Comparison of ENCODE assay signal across 9 mouse cellular contexts in the genomic region with DNA sequence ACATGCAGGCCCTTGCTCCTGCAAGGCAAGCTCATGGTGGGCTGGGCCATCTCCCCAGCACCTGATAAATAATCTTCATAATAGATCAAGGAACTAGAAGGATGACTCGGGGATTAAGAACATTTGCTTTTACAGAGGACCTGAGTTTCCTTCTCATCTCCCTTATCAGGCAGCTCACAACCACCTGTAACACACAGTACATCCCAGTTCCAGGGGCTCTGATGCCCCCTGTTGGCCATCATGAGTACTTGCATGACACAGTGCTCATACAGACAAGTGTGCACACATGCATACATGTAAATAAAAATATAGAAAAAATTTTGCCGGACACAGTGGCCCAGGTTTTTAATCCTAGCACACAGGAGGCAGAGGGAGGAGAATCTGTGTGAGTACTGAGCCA. TPM values are rescaled to one million over a fixed set of nuclear protein-coding genes. Genes with fewer than 3 reads are reported as not detected.
DNase-seq lines count a peak whose midpoint lies in the region; ATAC-seq and TF ChIP-seq lines count a peak whose summit lies in the region.
"Had no signal": no experiment of that assay in that cellular context is flagged by ENCODE, and none has a peak within 500 bp of the region (broad histone marks: within the 10 kb centered on the region; RNA-seq: fewer than 3 reads in every experiment).

No protein-coding gene starts in this region.

- 84% methylated on average over 2 of the region's 2 CpGs for WGBS in hindbrain, postnatal 0 days
- WGBS in hindbrain, embryonic 11.5 days, result 91% methylated on average over 2 of the region's 2 CpGs
- 66% methylated on average over 2 of the region's 2 CpGs for WGBS in liver, postnatal 0 days (ENCODE audit: insufficient replicate concordance)
- 82% methylated on average over 2 of the region's 2 CpGs for WGBS in hindbrain, embryonic 12.5 days
- whole genome bisulfite sequencing in hindbrain, embryonic 10.5 days, result 88% methylated on average over 2 of the region's 2 CpGs

- peak; percentile 61 for TF ChIP-seq CTCF in hindbrain, postnatal 0 days (IDR thresholded peaks at IDR 0.05; ENCODE audit: low read depth)
- peak; percentile 74 for TF ChIP-seq CTCF in liver, postnatal 0 days (IDR thresholded peaks at IDR 0.05; ENCODE audit: low read depth)

- no peak for TF ChIP-seq EP300 in liver, postnatal 0 days (IDR thresholded peaks at IDR 0.05; ENCODE audit: low read depth)

- no peaks in the 10 kb centered on the region for H3K4me1 ChIP-seq in hindbrain, postnatal 0 days (ENCODE audit: insufficient read depth, low read length)
- no peaks in the 10 kb centered on the region for H3K4me1 ChIP-seq in hindbrain, embryonic 11.5 days (replicated peaks; ENCODE audit: control insufficient read depth, insufficient read depth, low read length)
- peaks cover 9% of the 10 kb centered on the region; the same call in 1 of the 2 replicates for H3K4me1 ChIP-seq in liver, postnatal 0 days (ENCODE audit: insufficient read depth)
- no peaks in the 10 kb centered on the region for H3K4me1 ChIP-seq in hindbrain, embryonic 12.5 days
- H3K4me1 ChIP-seq in hindbrain, embryonic 10.5 days (replicated peaks), result no peaks in the 10 kb centered on the region
- H3K4me1 ChIP-seq: midbrain, embryonic 13.5 days had no signal

- H3K27me3 ChIP-seq in hindbrain, postnatal 0 days (ENCODE audit: insufficient read depth, low read length), result no peaks in the 10 kb centered on the region
- H3K27me3 ChIP-seq in hindbrain, embryonic 11.5 days (ENCODE audit: control insufficient read depth, insufficient read depth, low read length), result no peaks in the 10 kb centered on the region
- no peaks in the 10 kb centered on the region for H3K27me3 ChIP-seq in liver, postnatal 0 days (ENCODE audit: insufficient read depth, low read length)
- H3K27me3 ChIP-seq in hindbrain, embryonic 12.5 days, result no peaks in the 10 kb centered on the region
- H3K27me3 ChIP-seq in hindbrain, embryonic 10.5 days (ENCODE audit: insufficient read depth, poor library complexity, severe bottlenecking), result no peaks in the 10 kb centered on the region
- H3K27me3 ChIP-seq: midbrain, embryonic 13.5 days had no signal

- H3K4me2 ChIP-seq in hindbrain, postnatal 0 days (ENCODE audit: low read depth, low read length), result no peak overlapping the region
- H3K4me2 ChIP-seq in hindbrain, embryonic 11.5 days (replicated peaks; ENCODE audit: low read depth, low read length), result no peak overlapping the region
- H3K4me2 ChIP-seq in liver, postnatal 0 days (ENCODE audit: low read depth, low read length), result no peak overlapping the region
- H3K4me2 ChIP-seq in hindbrain, embryonic 12.5 days (replicated peaks), result no peak overlapping the region
- H3K4me2 ChIP-seq: midbrain, embryonic 13.5 days had no signal

- H3K9me3 ChIP-seq in hindbrain, postnatal 0 days (ENCODE audit: low read length), result no peaks in the 10 kb centered on the region
- H3K9me3 ChIP-seq in hindbrain, embryonic 11.5 days (ENCODE audit: control insufficient read depth, low read length), result no peaks in the 10 kb centered on the region
- H3K9me3 ChIP-seq in liver, postnatal 0 days (ENCODE audit: low read length), result no peaks in the 10 kb centered on the region
- H3K9me3 ChIP-seq in hindbrain, embryonic 12.5 days (replicated peaks), result 0 out of 2 replicates have a peak, but pooled peaks cover 4% of the 10 kb centered on the region
- peaks cover 10% of the 10 kb centered on the region; the same call in 1 of the 2 replicates for H3K9me3 ChIP-seq in hindbrain, embryonic 10.5 days
- H3K9me3 ChIP-seq: midbrain, embryonic 13.5 days had no signal

- H3K9ac ChIP-seq in hindbrain, postnatal 0 days (replicated peaks; ENCODE audit: low read length), result no peak overlapping the region
- no peak overlapping the region for H3K9ac ChIP-seq in hindbrain, embryonic 11.5 days (ENCODE audit: low read depth, low read length)
- no peak overlapping the region for H3K9ac ChIP-seq in liver, postnatal 0 days (replicated peaks)
- no peak overlapping the region for H3K9ac ChIP-seq in hindbrain, embryonic 12.5 days
- H3K9ac ChIP-seq: midbrain, embryonic 13.5 days had no signal

- no peak for ATAC-seq in hindbrain, postnatal 0 days
- ATAC-seq in hindbrain, embryonic 11.5 days (ENCODE audit: low FRiP score), result no peak
- ATAC-seq in liver, postnatal 0 days, result no peak
- ATAC-seq in monocyte, adult 5-6 weeks (replicated peaks; ENCODE audit: insufficient number of reproducible peaks, low FRiP score, low TSS enrichment, poor library complexity, severe bottlenecking), result no peak
- no peak for ATAC-seq in hindbrain, embryonic 12.5 days (ENCODE audit: low FRiP score)
- ATAC-seq: midbrain, embryonic 13.5 days had no signal

- no peaks in the 10 kb centered on the region for H3K36me3 ChIP-seq in hindbrain, postnatal 0 days (ENCODE audit: insufficient read depth, low read length)
- no peaks in the 10 kb centered on the region for H3K36me3 ChIP-seq in hindbrain, embryonic 11.5 days (ENCODE audit: control insufficient read depth, insufficient read depth, low read length)
- no peaks in the 10 kb centered on the region for H3K36me3 ChIP-seq in liver, postnatal 0 days (replicated peaks; ENCODE audit: insufficient read depth, low read length)
- H3K36me3 ChIP-seq in hindbrain, embryonic 12.5 days, result no peaks in the 10 kb centered on the region
- H3K36me3 ChIP-seq in hindbrain, embryonic 10.5 days, result no peaks in the 10 kb centered on the region
- H3K36me3 ChIP-seq: midbrain, embryonic 13.5 days had no signal

- no peak overlapping the region for H3K27ac ChIP-seq in hindbrain, postnatal 0 days
- H3K27ac ChIP-seq in hindbrain, embryonic 11.5 days (ENCODE audit: low read depth, low read length), result no peak overlapping the region
- no peak overlapping the region for H3K27ac ChIP-seq in liver, postnatal 0 days (ENCODE audit: low read depth)
- H3K27ac ChIP-seq in hindbrain, embryonic 12.5 days, result no peak overlapping the region
- no peak overlapping the region for H3K27ac ChIP-seq in hindbrain, embryonic 10.5 days
- H3K27ac ChIP-seq: midbrain, embryonic 13.5 days had no signal

- H3K4me3 ChIP-seq in hindbrain, postnatal 0 days (ENCODE audit: low read length), result no peak overlapping the region
- H3K4me3 ChIP-seq in hindbrain, embryonic 11.5 days (ENCODE audit: low read depth, low read length), result no peak overlapping the region
- no peak overlapping the region for H3K4me3 ChIP-seq in liver, postnatal 0 days (ENCODE audit: low read depth, low read length)
- H3K4me3 ChIP-seq in hindbrain, embryonic 12.5 days, result no peak overlapping the region
- H3K4me3 ChIP-seq in hindbrain, embryonic 10.5 days, result no peak overlapping the region
- H3K4me3 ChIP-seq: midbrain, embryonic 13.5 days had no signal

- DNase-seq in hindbrain, postnatal 0 days (ENCODE audit: low spot score), result peak; percentile 43
- no peak for DNase-seq in hindbrain, embryonic 11.5 days (ENCODE audit: low spot score)
- DNase-seq in CD4-positive helper T cell, adult 2 months (ENCODE audit: low read depth, low spot score), result peak; percentile 30
- peak; percentile 68 for DNase-seq in R1 (ENCODE audit: low read depth, low spot score)
- no peak for DNase-seq in liver, postnatal 0 days
- no peak for DNase-seq in hindbrain, embryonic 10.5 days (ENCODE audit: low spot score)

RNA-seq across cellular contexts. Expression of a gene that starts 17.4 kb away (rescaled TPM):
- total RNA-seq in hindbrain, postnatal 0 days (2014; rRNA removed), result 46.4 and 54.4 TPM in 2 replicates
- polyA plus RNA-seq in hindbrain, postnatal 0 days (2015; fragmentation: Nextera tagmentation; extraction: Ambion mirVana), result 52.7 and 57.7 TPM in 2 replicates
- polyA plus RNA-seq in hindbrain, embryonic 11.5 days (2014; fragmentation: Nextera tagmentation; extraction: Ambion mirVana), result 65.3 and 69.3 TPM in 2 replicates
- polyA plus RNA-seq in liver, postnatal 0 days (2015; fragmentation: Nextera tagmentation; extraction: Ambion mirVana), result 10.0 and 11.0 TPM in 2 replicates
- 2.0 to 2.8 TPM (median 2.4 TPM) in 3 replicates for total RNA-seq in monocyte, adult 5-6 weeks (2017)
- polyA plus RNA-seq in hindbrain, embryonic 12.5 days (2016; fragmentation: Nextera tagmentation; extraction: Ambion mirVana), result 95.9 and 99.9 TPM in 2 replicates
- polyA plus RNA-seq in hindbrain, embryonic 10.5 days (2016; fragmentation: Nextera tagmentation; extraction: Ambion mirVana), result 84.8 and 91.6 TPM in 2 replicates

Comparison
In these comparisons a context has a peak if more than half of its experiments do, and no peak if none do; other contexts are left out.
1. DNase-seq: peak in hindbrain, postnatal 0 days (single experiment), CD4-positive helper T cell, adult 2 months (single experiment) and R1 (single experiment); none in hindbrain, embryonic 11.5 days (single experiment), liver, postnatal 0 days (single experiment) and hindbrain, embryonic 10.5 days (single experiment).